Mouse (Mus musculus): ENCODE data around the gene Zfp764. TPM values are rescaled to one million over a fixed set of nuclear protein-coding genes. Genes with fewer than 3 reads are reported as not detected.
"Not testable (repeated sequence)": the region's sequence is repeated elsewhere in the genome, so short reads cannot be mapped to it uniquely, and the experiment has no call there.

The Zfp764 gene
- polyA plus RNA-seq, 1 experiment = 9.0 TPM

DNA sequence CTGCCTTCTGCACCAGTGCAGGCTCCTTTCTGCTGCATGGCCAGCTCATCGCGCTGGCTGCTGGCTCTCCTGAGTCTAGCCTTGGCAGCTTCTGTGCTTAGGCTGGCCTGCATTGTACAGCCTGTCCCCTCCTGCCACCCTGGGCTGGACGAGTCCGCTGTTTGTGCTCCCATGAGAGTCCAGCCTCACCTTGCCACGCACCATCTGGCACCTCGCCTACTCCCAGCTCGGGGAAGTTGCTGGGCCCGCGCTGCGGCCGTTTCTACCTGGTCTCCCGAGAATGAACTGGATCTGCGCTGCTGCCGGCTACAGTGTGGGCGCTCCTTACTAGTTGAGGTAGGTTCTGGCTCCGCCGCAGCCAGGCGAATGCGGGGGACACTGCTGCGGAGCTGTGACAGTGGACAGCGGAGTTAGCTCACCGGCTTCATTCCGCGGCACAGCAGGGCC lies 43.1 kb downstream of the Zfp764 start:
- H3K4me1 ChIP-seq (replicated peaks; ENCODE audit: control insufficient read depth, insufficient read depth, low read length) = peaks cover 2% of the 10 kb centered on the region; the same call in 1 of the 2 replicates
- TF ChIP-seq CTCF (IDR thresholded peaks at IDR 0.05; ENCODE audit: borderline replicate concordance, control insufficient read depth, extremely low read depth, insufficient read depth, low read length, poor library complexity) = no peak
- no peak for TF ChIP-seq POLR2A (IDR thresholded peaks at IDR 0.05; ENCODE audit: control insufficient read depth, extremely low read depth, insufficient read depth, low read length, poor library complexity)
- H3K4me3 ChIP-seq (ENCODE audit: control insufficient read depth, insufficient read depth, low read length) = no peak overlapping the region
- no peak for DNase-seq
- no peaks in the 10 kb centered on the region for H3K36me3 ChIP-seq (ENCODE audit: control insufficient read depth, insufficient read depth, low read length)
- no peak overlapping the region for H3K27ac ChIP-seq (ENCODE audit: control insufficient read depth, insufficient read depth, low read length)
- WGBS = 47% methylated on average over 24 of the region's 24 CpGs
- H3K27me3 ChIP-seq (ENCODE audit: control insufficient read depth, insufficient read depth, low read length) = no peaks in the 10 kb centered on the region; the same call in 1 of the 2 replicates

DNA sequence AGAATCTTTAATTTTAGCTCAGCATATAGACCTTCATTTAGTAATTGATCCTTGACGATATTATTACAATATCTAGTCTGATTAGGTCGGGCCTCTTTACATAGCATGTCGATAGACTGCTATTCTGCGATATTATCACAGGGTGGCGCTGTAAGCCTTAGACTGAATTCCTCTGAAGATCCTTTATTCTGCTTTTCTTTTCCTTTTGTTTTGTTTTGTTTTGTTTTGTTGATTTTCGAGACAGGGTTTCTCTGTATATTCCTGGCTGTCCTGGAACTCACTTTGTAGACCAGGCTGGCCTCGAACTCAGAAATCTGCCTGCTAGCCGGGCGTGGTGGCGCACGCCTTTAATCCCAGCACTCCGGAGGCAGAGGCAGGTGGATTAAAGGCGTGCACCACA lies 44.2 kb downstream of the Zfp764 start:
- not testable (repeated sequence) for H3K27me3 ChIP-seq (ENCODE audit: control insufficient read depth, insufficient read depth, low read length); H3K4me3 ChIP-seq (ENCODE audit: control insufficient read depth, insufficient read depth, low read length); H3K36me3 ChIP-seq (ENCODE audit: control insufficient read depth, insufficient read depth, low read length); H3K4me1 ChIP-seq (replicated peaks; ENCODE audit: control insufficient read depth, insufficient read depth, low read length); H3K27ac ChIP-seq (ENCODE audit: control insufficient read depth, insufficient read depth, low read length); DNase-seq
- 25% methylated on average over 13 of the region's 13 CpGs for WGBS

DNA sequence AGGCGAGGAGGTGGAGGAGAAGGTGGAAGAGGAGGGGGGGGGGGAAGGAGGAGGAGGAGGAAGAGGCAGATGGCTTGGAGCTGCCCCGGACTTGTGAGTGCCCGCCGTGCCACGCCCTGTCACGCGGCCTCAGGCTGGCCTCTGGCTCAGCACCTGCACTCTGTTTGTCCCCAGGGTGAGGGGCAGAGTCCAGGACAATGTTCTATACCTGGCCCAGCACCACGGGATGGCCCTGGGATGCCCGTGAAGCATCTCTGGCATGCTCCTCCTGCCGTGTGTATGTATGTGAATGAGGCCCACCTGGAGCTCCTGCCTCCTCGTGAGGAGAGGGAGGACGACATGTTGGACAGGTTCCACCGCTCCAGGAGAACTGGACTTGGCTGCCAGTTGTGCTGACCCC lies 45.2 kb downstream of the Zfp764 start:
- TF ChIP-seq POLR2A (IDR thresholded peaks at IDR 0.05; ENCODE audit: control insufficient read depth, extremely low read depth, insufficient read depth, low read length, poor library complexity) (no peak), CTCF (IDR thresholded peaks at IDR 0.05; ENCODE audit: borderline replicate concordance, control insufficient read depth, extremely low read depth, insufficient read depth, low read length, poor library complexity) (no peak)
- WGBS = 66% methylated on average over 9 of the region's 13 CpGs
- Histone ChIP-seq H3K27me3 (ENCODE audit: control insufficient read depth, insufficient read depth, low read length) (no peaks in the 10 kb centered on the region; the same call in 1 of the 2 replicates), H3K36me3 (ENCODE audit: control insufficient read depth, insufficient read depth, low read length) (no peaks in the 10 kb centered on the region), H3K4me3 (ENCODE audit: control insufficient read depth, insufficient read depth, low read length) (no peak overlapping the region), H3K27ac (ENCODE audit: control insufficient read depth, insufficient read depth, low read length) (no peak overlapping the region), H3K4me1 (replicated peaks; ENCODE audit: control insufficient read depth, insufficient read depth, low read length) (peaks cover 2% of the 10 kb centered on the region; the same call in 1 of the 2 replicates)
- DNase-seq = no peak

DNA sequence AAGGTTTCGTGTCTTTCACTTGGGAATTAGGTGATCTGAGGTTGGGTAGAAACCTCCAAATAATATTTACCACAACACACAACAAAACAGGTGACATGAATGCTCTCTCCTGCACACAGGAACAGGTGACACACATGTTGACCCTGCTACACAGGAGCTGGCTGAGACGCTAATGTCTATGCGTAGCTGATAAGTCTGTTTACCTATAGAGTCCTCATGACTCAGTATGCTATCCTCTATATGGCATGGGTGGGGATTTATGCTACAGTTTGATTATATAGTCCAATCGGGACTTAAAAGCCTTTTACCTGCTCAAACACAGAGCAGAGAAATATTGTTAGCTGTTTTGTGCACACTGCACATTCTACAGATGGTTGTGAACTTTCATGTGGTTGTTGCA lies 46.4 kb downstream of the Zfp764 start:
- DNase-seq = no peak
- Histone ChIP-seq H3K4me3 (ENCODE audit: control insufficient read depth, insufficient read depth, low read length) (no peak overlapping the region), H3K4me1 (replicated peaks; ENCODE audit: control insufficient read depth, insufficient read depth, low read length) (peaks cover 2% of the 10 kb centered on the region; the same call in 1 of the 2 replicates), H3K36me3 (ENCODE audit: control insufficient read depth, insufficient read depth, low read length) (no peaks in the 10 kb centered on the region), H3K27me3 (ENCODE audit: control insufficient read depth, insufficient read depth, low read length) (no peaks in the 10 kb centered on the region; the same call in 1 of the 2 replicates), H3K27ac (ENCODE audit: control insufficient read depth, insufficient read depth, low read length) (no peak overlapping the region)
- WGBS = 74% methylated on average over 4 of the region's 4 CpGs
- TF ChIP-seq POLR2A (IDR thresholded peaks at IDR 0.05; ENCODE audit: control insufficient read depth, extremely low read depth, insufficient read depth, low read length, poor library complexity) = no peak
- no peak for TF ChIP-seq CTCF (IDR thresholded peaks at IDR 0.05; ENCODE audit: borderline replicate concordance, control insufficient read depth, extremely low read depth, insufficient read depth, low read length, poor library complexity)

DNA sequence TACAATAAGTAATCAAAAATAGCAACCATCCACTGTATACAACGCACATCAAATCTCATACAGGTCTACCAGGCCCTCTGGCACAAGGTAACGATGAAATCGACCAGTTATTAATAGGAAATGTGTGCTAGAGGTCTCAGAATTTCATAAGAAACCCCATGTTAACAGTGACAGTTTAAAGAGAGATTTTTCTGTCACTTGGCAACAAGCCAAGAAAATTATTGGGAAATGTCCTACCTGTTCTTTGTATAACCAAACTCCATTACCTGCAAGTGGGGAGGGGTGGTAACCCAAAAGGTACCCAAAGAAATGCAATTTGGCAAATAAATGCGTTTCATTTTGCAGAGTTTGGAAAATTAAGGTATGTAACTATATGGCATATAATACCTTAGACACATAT lies 48.1 kb downstream of the Zfp764 start:
- no peak for TF ChIP-seq CTCF (IDR thresholded peaks at IDR 0.05; ENCODE audit: borderline replicate concordance, control insufficient read depth, extremely low read depth, insufficient read depth, low read length, poor library complexity)
- TF ChIP-seq POLR2A (IDR thresholded peaks at IDR 0.05; ENCODE audit: control insufficient read depth, extremely low read depth, insufficient read depth, low read length, poor library complexity) = no peak
- Histone ChIP-seq H3K4me1 (replicated peaks; ENCODE audit: control insufficient read depth, insufficient read depth, low read length) (peaks cover 2% of the 10 kb centered on the region; the same call in 1 of the 2 replicates), H3K27ac (ENCODE audit: control insufficient read depth, insufficient read depth, low read length) (no peak overlapping the region), H3K36me3 (ENCODE audit: control insufficient read depth, insufficient read depth, low read length) (no peaks in the 10 kb centered on the region), H3K4me3 (ENCODE audit: control insufficient read depth, insufficient read depth, low read length) (no peak overlapping the region), H3K27me3 (ENCODE audit: control insufficient read depth, insufficient read depth, low read length) (no peaks in the 10 kb centered on the region; the same call in 1 of the 2 replicates)
- DNase-seq = no peak
- WGBS = 87% methylated on average over 4 of the region's 4 CpGs

DNA sequence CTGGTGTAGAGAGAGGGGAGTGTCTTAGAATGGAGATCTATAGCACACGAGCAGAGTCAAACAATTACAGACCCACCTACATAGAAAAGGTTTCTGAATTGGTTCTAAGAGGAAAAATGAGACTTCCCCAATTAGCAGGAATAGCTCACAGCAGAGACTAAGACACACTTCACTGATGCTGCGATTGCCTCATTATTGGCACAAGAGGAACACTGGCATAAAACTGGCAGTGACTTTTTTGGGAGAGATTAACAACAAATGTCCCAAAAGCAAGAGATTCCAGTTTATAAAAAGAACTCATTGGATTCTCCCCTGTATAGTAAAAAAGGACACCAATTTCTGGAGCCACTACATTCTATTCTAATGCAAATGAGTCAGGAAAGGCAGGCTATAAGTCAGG lies 48.8 kb downstream of the Zfp764 start:
- Histone ChIP-seq H3K27ac (ENCODE audit: control insufficient read depth, insufficient read depth, low read length) (no peak overlapping the region), H3K36me3 (ENCODE audit: control insufficient read depth, insufficient read depth, low read length) (no peaks in the 10 kb centered on the region), H3K27me3 (ENCODE audit: control insufficient read depth, insufficient read depth, low read length) (no peaks in the 10 kb centered on the region), H3K4me3 (ENCODE audit: control insufficient read depth, insufficient read depth, low read length) (no peak overlapping the region), H3K4me1 (replicated peaks; ENCODE audit: control insufficient read depth, insufficient read depth, low read length) (peaks cover 2% of the 10 kb centered on the region; the same call in 1 of the 2 replicates)
- TF ChIP-seq CTCF (IDR thresholded peaks at IDR 0.05; ENCODE audit: borderline replicate concordance, control insufficient read depth, extremely low read depth, insufficient read depth, low read length, poor library complexity) = no peak
- TF ChIP-seq POLR2A (IDR thresholded peaks at IDR 0.05; ENCODE audit: control insufficient read depth, extremely low read depth, insufficient read depth, low read length, poor library complexity) = no peak
- 84% methylated on average over 2 of the region's 2 CpGs for WGBS
- no peak for DNase-seq

DNA sequence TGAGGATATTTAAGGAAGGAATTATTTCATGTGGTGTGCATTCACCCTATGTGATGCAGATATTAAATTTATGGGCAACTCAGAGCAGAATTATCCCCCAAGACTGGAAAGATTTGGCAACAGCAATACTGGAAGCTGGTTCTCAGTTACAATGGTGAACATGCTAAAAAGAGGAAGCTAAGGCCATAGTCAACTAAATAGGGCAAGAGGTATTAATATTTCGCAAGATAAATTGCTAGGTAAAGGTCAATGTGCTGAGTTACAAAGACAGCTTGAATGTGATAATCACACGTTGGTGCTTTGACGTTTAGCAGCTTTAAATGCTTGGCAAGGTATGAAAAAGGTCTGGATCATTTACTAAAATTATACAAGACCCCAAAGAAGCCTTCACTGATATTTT lies 50.8 kb downstream of the Zfp764 start:
- no peak for DNase-seq
- Histone ChIP-seq H3K4me3 (ENCODE audit: control insufficient read depth, insufficient read depth, low read length) (no peak overlapping the region), H3K27me3 (ENCODE audit: control insufficient read depth, insufficient read depth, low read length) (no peaks in the 10 kb centered on the region), H3K27ac (ENCODE audit: control insufficient read depth, insufficient read depth, low read length) (no peak overlapping the region), H3K36me3 (ENCODE audit: control insufficient read depth, insufficient read depth, low read length) (no peaks in the 10 kb centered on the region), H3K4me1 (replicated peaks; ENCODE audit: control insufficient read depth, insufficient read depth, low read length) (no peaks in the 10 kb centered on the region)
- TF ChIP-seq CTCF (IDR thresholded peaks at IDR 0.05; ENCODE audit: borderline replicate concordance, control insufficient read depth, extremely low read depth, insufficient read depth, low read length, poor library complexity) (no peak), POLR2A (IDR thresholded peaks at IDR 0.05; ENCODE audit: control insufficient read depth, extremely low read depth, insufficient read depth, low read length, poor library complexity) (no peak)
- 81% methylated on average over 3 of the region's 3 CpGs for whole genome bisulfite sequencing

Other genes starting within 250 kb of the Zfp764 start
- 63.4 and 67.2 TPM in 2 replicates for gene Cd2bp2, start 210.8 kb downstream of the Zfp764 start, polyA plus RNA-seq (2012; rRNA removed)
- 70.3 and 81.3 TPM in 2 replicates for gene Tbc1d10b, start 198.4 kb downstream of the Zfp764 start, polyA plus RNA-seq (2012; rRNA removed)
- gene Mylpf, start 197.9 kb downstream of the Zfp764 start, polyA plus RNA-seq (2012; rRNA removed) = 10.7 and 12.3 TPM in 2 replicates
- gene Zfp553, start 173.8 kb downstream of the Zfp764 start, polyA plus RNA-seq (2012; rRNA removed) = 30.4 and 31.6 TPM in 2 replicates
- gene Sept1, start 173.7 kb downstream of the Zfp764 start, polyA plus RNA-seq (2012; rRNA removed) = 1,045 and 1,102 TPM in 2 replicates
- gene Zfp771, start 162.5 kb downstream of the Zfp764 start, polyA plus RNA-seq (2012; rRNA removed) = 91.3 and 102 TPM in 2 replicates
- gene Dctpp1, start 146.1 kb downstream of the Zfp764 start, polyA plus RNA-seq (2012; rRNA removed) = 122 and 125 TPM in 2 replicates
- 37.2 and 46.3 TPM in 2 replicates for gene Sephs2, start 132.8 kb downstream of the Zfp764 start, polyA plus RNA-seq (2012; rRNA removed)
- 353 and 356 TPM in 2 replicates for gene Itgal, start 110.6 kb downstream of the Zfp764 start, polyA plus RNA-seq (2012; rRNA removed)
- 8.6 and 11.1 TPM in 2 replicates for gene Zfp768, start 61.2 kb downstream of the Zfp764 start, polyA plus RNA-seq (2012; rRNA removed)
- 14.4 and 15.2 TPM in 2 replicates for gene Zfp747, start 30.8 kb downstream of the Zfp764 start, polyA plus RNA-seq (2012; rRNA removed)
- 5.9 and 6.4 TPM in 2 replicates for gene 9130019O22Rik, start 19.7 kb downstream of the Zfp764 start, polyA plus RNA-seq (2012; rRNA removed)
- 8.4 and 10.2 TPM in 2 replicates for gene E430018J23Rik, start 13.2 kb downstream of the Zfp764 start, polyA plus RNA-seq (2012; rRNA removed)
- 28.0 and 28.7 TPM in 2 replicates for gene Zfp688, start 15.2 kb upstream of the Zfp764 start, polyA plus RNA-seq (2012; rRNA removed)
- 8.1 and 9.4 TPM in 2 replicates for gene Zfp689, start 42.3 kb upstream of the Zfp764 start, polyA plus RNA-seq (2012; rRNA removed)
- 191 and 212 TPM in 2 replicates for gene Prr14, start 52.8 kb upstream of the Zfp764 start, polyA plus RNA-seq (2012; rRNA removed)
- gene Fbrs, start 72.4 kb upstream of the Zfp764 start, polyA plus RNA-seq (2012; rRNA removed) = 122 and 128 TPM in 2 replicates
- 92.3 and 131 TPM in 2 replicates for gene Srcap, start 105.2 kb upstream of the Zfp764 start, polyA plus RNA-seq (2012; rRNA removed)
- gene Gm42715, start 112.8 kb upstream of the Zfp764 start, polyA plus RNA-seq (2012; rRNA removed) = 10.4 and 14.1 TPM in 2 replicates
- gene Tmem265, start 154.6 kb upstream of the Zfp764 start, polyA plus RNA-seq (2012; rRNA removed) = 12.5 and 12.8 TPM in 2 replicates
- gene Phkg2, start 166.5 kb upstream of the Zfp764 start, polyA plus RNA-seq (2012; rRNA removed) = 193 and 202 TPM in 2 replicates
- gene Ccdc189, start 181.8 kb upstream of the Zfp764 start, polyA plus RNA-seq (2012; rRNA removed) = 1.5 and 2.9 TPM in 2 replicates
- gene Rnf40, start 181.9 kb upstream of the Zfp764 start, polyA plus RNA-seq (2012; rRNA removed) = 65.9 and 67.4 TPM in 2 replicates
- 27.7 and 33.1 TPM in 2 replicates for gene Zfp629, start 209.0 kb upstream of the Zfp764 start, polyA plus RNA-seq (2012; rRNA removed)

Data from thymus, adult 2 months (tissue).